Mouse (Mus musculus): Measurements from ENCODE around the gene 2900026A02Rik. TPM values are rescaled to one million over a fixed set of nuclear protein-coding genes. Genes with fewer than 3 reads are reported as not detected.

The 2900026A02Rik gene
- total RNA-seq, 1 experiment, result 12.3 TPM

- Histone ChIP-seq H3K36me3 (ENCODE audit: control insufficient read depth, insufficient read depth, low read length, poor library complexity, severe bottlenecking) (no peaks in the 10 kb centered on the region), H3K9ac (ENCODE audit: insufficient read depth, low read depth, low read length, poor library complexity, severe bottlenecking) (no peak overlapping the region), H3K4me1 (ENCODE audit: control insufficient read depth in 2 of 2, insufficient read depth in 2 of 2, low read length in 2 of 2, poor library complexity in 1 of 2) (peaks cover 0 to 11% of the 10 kb centered on the region in 2 experiments; a peak in 2 of 4 replicates), H3K9me3 (ENCODE audit: control insufficient read depth, insufficient read depth, low read depth, low read length) (no peaks in the 10 kb centered on the region), H3K27ac (ENCODE audit: insufficient read depth, low read depth, low read length, poor library complexity, severe bottlenecking) (no peak overlapping the region), H3K4me3 (ENCODE audit: insufficient read depth in 1 of 2, low read depth in 1 of 2, low read length in 2 of 2, poor library complexity in 1 of 2, severe bottlenecking in 1 of 2) (no peak overlapping the region)
- in situ Hi-C loops (cut with MboI; ENCODE audit: low sequenced_read_pairs in 2 of 2, unreplicated experiment in 2 of 2), result loop anchor here in 1 of 2 experiments (10.0 kb wide), 1 partner anchor 47 kb away; no protein-coding TSS in a partner anchor
- no peak for DNase-seq (ENCODE audit: low read depth, low spot score)
- TF ChIP-seq MAFK (IDR thresholded peaks at IDR 0.05; ENCODE audit: insufficient read depth, low read depth, low read length), result no peak
- TF ChIP-seq CHD2 (IDR thresholded peaks at IDR 0.05; ENCODE audit: low read depth, low read length), result no peak
- TF ChIP-seq HCFC1 (IDR thresholded peaks at IDR 0.05; ENCODE audit: borderline replicate concordance, insufficient read depth, low read length), result no peak
- TF ChIP-seq ZNF384 (IDR thresholded peaks at IDR 0.05; ENCODE audit: low read depth, low read length), result no peak
- no peak for TF ChIP-seq ZC3H11A (IDR thresholded peaks at IDR 0.05; ENCODE audit: borderline replicate concordance, low read depth, low read length)
Observed at GRCm38 (mm10) chr5:113107709-113108108, 113.3 kb downstream of the 2900026A02Rik start.

GRCm38 (mm10) chr5:113106594-113106993 is 114.4 kb downstream of the 2900026A02Rik start:
- Histone ChIP-seq H3K9ac (ENCODE audit: insufficient read depth, low read depth, low read length, poor library complexity, severe bottlenecking) (no peak overlapping the region), H3K9me3 (ENCODE audit: control insufficient read depth, insufficient read depth, low read depth, low read length) (no peaks in the 10 kb centered on the region), H3K27ac (ENCODE audit: insufficient read depth, low read depth, low read length, poor library complexity, severe bottlenecking) (no peak overlapping the region), H3K4me1 (ENCODE audit: control insufficient read depth in 2 of 2, insufficient read depth in 2 of 2, low read length in 2 of 2, poor library complexity in 1 of 2) (peaks cover 0 to 9% of the 10 kb centered on the region in 2 experiments; a peak in 2 of 4 replicates), H3K4me3 (ENCODE audit: insufficient read depth in 1 of 2, low read depth in 1 of 2, low read length in 2 of 2, poor library complexity in 1 of 2, severe bottlenecking in 1 of 2) (no peak overlapping the region), H3K36me3 (ENCODE audit: control insufficient read depth, insufficient read depth, low read length, poor library complexity, severe bottlenecking) (no peaks in the 10 kb centered on the region)
- in situ Hi-C loops (cut with MboI; ENCODE audit: low sequenced_read_pairs in 2 of 2, unreplicated experiment in 2 of 2), result loop anchor here in 1 of 2 experiments (10.0 kb wide), 1 partner anchor 48 kb away; no protein-coding TSS in a partner anchor
- no peak for DNase-seq (ENCODE audit: low read depth, low spot score)
- TF ChIP-seq ZNF384 (IDR thresholded peaks at IDR 0.05; ENCODE audit: low read depth, low read length) (no peak), CHD2 (IDR thresholded peaks at IDR 0.05; ENCODE audit: low read depth, low read length) (no peak), ZC3H11A (IDR thresholded peaks at IDR 0.05; ENCODE audit: borderline replicate concordance, low read depth, low read length) (no peak), MAFK (IDR thresholded peaks at IDR 0.05; ENCODE audit: insufficient read depth, low read depth, low read length) (no peak), HCFC1 (IDR thresholded peaks at IDR 0.05; ENCODE audit: borderline replicate concordance, insufficient read depth, low read length) (no peak)

- no peak overlapping the region for H3K9ac ChIP-seq (ENCODE audit: insufficient read depth, low read depth, low read length, poor library complexity, severe bottlenecking)
- H3K4me3 ChIP-seq (ENCODE audit: insufficient read depth in 1 of 2, low read depth in 1 of 2, low read length in 2 of 2, poor library complexity in 1 of 2, severe bottlenecking in 1 of 2), result no peak overlapping the region
- peaks cover 0 to 3% of the 10 kb centered on the region in 2 experiments; a peak in 1 of 4 replicates for H3K4me1 ChIP-seq (ENCODE audit: control insufficient read depth in 2 of 2, insufficient read depth in 2 of 2, low read length in 2 of 2, poor library complexity in 1 of 2)
- DNase-seq (ENCODE audit: low read depth, low spot score), result no peak
- no peak overlapping the region for H3K27ac ChIP-seq (ENCODE audit: insufficient read depth, low read depth, low read length, poor library complexity, severe bottlenecking)
- in situ Hi-C loops (cut with MboI; ENCODE audit: low sequenced_read_pairs in 2 of 2, unreplicated experiment in 2 of 2), result loop anchor here in 1 of 2 experiments (10.0 kb wide), 1 partner anchor 49 kb away; no protein-coding TSS in a partner anchor
- TF ChIP-seq ZNF384 (IDR thresholded peaks at IDR 0.05; ENCODE audit: low read depth, low read length) (no peak), ZC3H11A (IDR thresholded peaks at IDR 0.05; ENCODE audit: borderline replicate concordance, low read depth, low read length) (no peak), HCFC1 (IDR thresholded peaks at IDR 0.05; ENCODE audit: borderline replicate concordance, insufficient read depth, low read length) (no peak), CHD2 (IDR thresholded peaks at IDR 0.05; ENCODE audit: low read depth, low read length) (no peak), MAFK (IDR thresholded peaks at IDR 0.05; ENCODE audit: insufficient read depth, low read depth, low read length) (no peak)
- no peaks in the 10 kb centered on the region for H3K36me3 ChIP-seq (ENCODE audit: control insufficient read depth, insufficient read depth, low read length, poor library complexity, severe bottlenecking)
- H3K9me3 ChIP-seq (ENCODE audit: control insufficient read depth, insufficient read depth, low read depth, low read length), result no peaks in the 10 kb centered on the region
Observed at GRCm38 (mm10) chr5:113105481-113105880, 115.6 kb downstream of the 2900026A02Rik start.

- Histone ChIP-seq H3K4me3 (ENCODE audit: insufficient read depth in 1 of 2, low read depth in 1 of 2, low read length in 2 of 2, poor library complexity in 1 of 2, severe bottlenecking in 1 of 2) (no peak overlapping the region), H3K4me1 (ENCODE audit: control insufficient read depth in 2 of 2, insufficient read depth in 2 of 2, low read length in 2 of 2, poor library complexity in 1 of 2) (peaks cover 0 to 3% of the 10 kb centered on the region in 2 experiments; a peak in 1 of 4 replicates), H3K9ac (ENCODE audit: insufficient read depth, low read depth, low read length, poor library complexity, severe bottlenecking) (no peak overlapping the region), H3K9me3 (ENCODE audit: control insufficient read depth, insufficient read depth, low read depth, low read length) (no peaks in the 10 kb centered on the region), H3K27ac (ENCODE audit: insufficient read depth, low read depth, low read length, poor library complexity, severe bottlenecking) (no peak overlapping the region), H3K36me3 (ENCODE audit: control insufficient read depth, insufficient read depth, low read length, poor library complexity, severe bottlenecking) (no peaks in the 10 kb centered on the region)
- TF ChIP-seq HCFC1 (IDR thresholded peaks at IDR 0.05; ENCODE audit: borderline replicate concordance, insufficient read depth, low read length), result no peak
- no peak for TF ChIP-seq ZNF384 (IDR thresholded peaks at IDR 0.05; ENCODE audit: low read depth, low read length)
- TF ChIP-seq CHD2 (IDR thresholded peaks at IDR 0.05; ENCODE audit: low read depth, low read length), result no peak
- TF ChIP-seq MAFK (IDR thresholded peaks at IDR 0.05; ENCODE audit: insufficient read depth, low read depth, low read length), result no peak
- no peak for TF ChIP-seq ZC3H11A (IDR thresholded peaks at IDR 0.05; ENCODE audit: borderline replicate concordance, low read depth, low read length)
- no peak for DNase-seq (ENCODE audit: low read depth, low spot score)
- in situ Hi-C loops (cut with MboI; ENCODE audit: low sequenced_read_pairs in 2 of 2, unreplicated experiment in 2 of 2), result loop anchor here in 1 of 2 experiments (10.0 kb wide), 1 partner anchor 50 kb away; no protein-coding TSS in a partner anchor
Observed at GRCm38 (mm10) chr5:113105035-113105434, 116.0 kb downstream of the 2900026A02Rik start.

Measured in ES-E14 (cell line).